Mouse (Mus musculus) heart, embryonic 15.5 days (tissue): ENCODE measurements around the gene Rtn4rl1. TPM values are rescaled to one million over a fixed set of nuclear protein-coding genes. Genes with fewer than 3 reads are reported as not detected.

Experiments used
- ATAC-seq: fragments of 200-750 bp; cut with Nextera tagmentation; replicated peaks from 2 replicates; pipeline ENCODE4 v1.8.0; 2017; ENCODE audit warnings: low read depth, moderate TSS enrichment; ENCODE audit not compliant: insufficient number of reproducible peaks, insufficient read depth, low FRiP score
- H3K27ac ChIP-seq: fragments of 300-500 bp; sonication (generic); 2 replicates; pipeline ENCODE4 v1.5.1; 2015; ENCODE audit warnings: mild to moderate bottlenecking, inconsistent platforms
- H3K27me3 ChIP-seq: fragments of 300-500 bp; sonication (generic); 2 replicates; pipeline ENCODE4 v1.6.1; 2015; ENCODE audit warnings: inconsistent platforms
- H3K36me3 ChIP-seq: fragments of 300-500 bp; sonication (generic); 2 replicates; pipeline ENCODE4 v1.6.1; 2015; ENCODE audit warnings: mild to moderate bottlenecking, inconsistent platforms
- H3K4me1 ChIP-seq: fragments of 300-500 bp; sonication (generic); replicated peaks from 2 replicates; pipeline ENCODE4 v1.6.1; 2015; ENCODE audit warnings: inconsistent platforms
- H3K4me2 ChIP-seq: fragments of 300-500 bp; sonication (generic); 2 replicates; pipeline ENCODE4 v1.6.1; 2015; ENCODE audit warnings: inconsistent platforms, mild to moderate bottlenecking, moderate library complexity
- H3K4me3 ChIP-seq: fragments of 300-500 bp; sonication (generic); 2 replicates; pipeline ENCODE4 v1.5.1; 2015; ENCODE audit warnings: mild to moderate bottlenecking, inconsistent platforms
- H3K9ac ChIP-seq: fragments of 300-500 bp; sonication (generic); 2 replicates; pipeline ENCODE4 v1.6.1; 2015; ENCODE audit warnings: mild to moderate bottlenecking, inconsistent platforms
- H3K9me3 ChIP-seq: fragments of 300-500 bp; sonication (generic); replicated peaks from 2 replicates; pipeline ENCODE4 v1.6.1; 2016; ENCODE audit warnings: inconsistent platforms
- WGBS: fragments of 180-500 bp; shearing (Covaris S2); methylation state at CpG from one replicate; pipeline ENCODE4 v1.1.7; 2015; ENCODE audit warnings: mixed read lengths; 5-methylcytosine and 5-hydroxymethylcytosine counted together
- microRNA counts: library from miRNA; unstranded; fragments of <30 nt; microRNA quantifications from one replicate; lab custom pipeline; 2016
- microRNA-seq: library from miRNA; unstranded; fragments of <30 nt; microRNA quantifications from one replicate; pipeline ENCODE4, GENCODE M21; 2016
- polyA plus RNA-seq: library from polyadenylated mRNA; unstranded; fragments of >200 nt; fragmentation: Nextera tagmentation; extraction: Ambion mirVana; gene quantifications from 2 replicates; pipeline ENCODE4 v1.2.1, GENCODE M21; 2015

The Rtn4rl1 gene
- polyA plus RNA-seq, 1 experiment from 2014 or later: 12.4 TPM

DNA sequence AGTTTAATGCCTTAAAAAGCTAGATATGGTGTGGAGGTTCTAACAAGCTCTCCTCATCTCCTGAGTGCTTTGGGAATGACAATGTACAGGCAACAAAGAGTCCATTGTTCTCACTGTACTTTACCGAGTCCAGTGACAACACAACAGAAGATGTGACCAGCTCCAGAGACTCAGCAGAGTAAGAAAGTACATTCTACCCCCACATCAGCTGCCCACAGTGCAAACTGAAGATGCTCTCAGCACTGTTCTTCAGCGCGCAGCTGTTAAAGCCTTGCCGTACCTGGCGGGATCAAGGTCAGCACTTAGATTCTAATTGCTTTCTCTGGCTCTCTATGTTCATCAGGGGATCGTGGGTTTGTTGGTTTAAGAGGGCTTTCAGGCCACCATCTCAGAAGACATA lies 118.2 kb downstream of the Rtn4rl1 start:
- no peak overlapping the region for H3K27ac ChIP-seq
- peaks cover 80% of the 10 kb centered on the region for H3K36me3 ChIP-seq
- H3K4me3 ChIP-seq: no peak overlapping the region
- H3K4me1 ChIP-seq: no peaks in the 10 kb centered on the region
- no peak for ATAC-seq
- no peaks in the 10 kb centered on the region for H3K27me3 ChIP-seq
- H3K4me2 ChIP-seq: no peak overlapping the region
- H3K9ac ChIP-seq: no peak overlapping the region
- no peaks in the 10 kb centered on the region for H3K9me3 ChIP-seq
- WGBS: 87% methylated on average over 6 of the region's 6 CpGs

DNA sequence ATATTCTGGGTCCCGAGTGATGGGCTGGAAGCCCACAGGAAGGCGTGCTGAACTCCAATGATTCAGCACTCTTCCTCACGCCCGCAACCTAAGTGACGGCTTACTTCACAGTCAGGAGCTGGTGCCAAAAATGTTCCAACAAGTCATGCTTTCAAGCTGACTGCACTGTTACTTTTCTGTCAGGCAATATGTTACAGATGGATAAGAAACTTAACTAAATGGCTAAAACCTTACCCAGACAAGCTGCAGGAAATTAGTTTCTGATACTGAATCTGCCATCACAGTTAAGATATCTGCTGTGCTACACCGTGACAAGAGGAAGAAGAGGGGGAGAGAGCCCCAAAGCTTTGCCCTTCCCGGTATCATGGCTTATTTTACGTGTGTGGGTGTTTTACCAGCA lies 120.3 kb downstream of the Rtn4rl1 start:
- Histone ChIP-seq H3K9ac (no peak overlapping the region), H3K36me3 (peaks cover 78% of the 10 kb centered on the region), H3K4me2 (no peak overlapping the region), H3K27me3 (no peaks in the 10 kb centered on the region), H3K4me3 (no peak overlapping the region), H3K9me3 (no peaks in the 10 kb centered on the region), H3K27ac (no peak overlapping the region), H3K4me1 (no peaks in the 10 kb centered on the region)
- WGBS: 72% methylated on average over 8 of the region's 8 CpGs
- no peak for ATAC-seq

MicroRNAs within 50 kb of the gene (microRNA counts, 519-probe panel; counts per million panel counts)
- 2,679 counts per million, percentile 62 among the panel's probes with 10 or more counts for microRNA mmu-miR-132 (lab: Ali Mortazavi, UCI)
- microRNA mmu-miR-212 (lab: Ali Mortazavi, UCI): not detected

Small RNA genes lying within 50 kb of the gene (microRNA-seq; reads per million reads assigned to microRNA genes)
- gene Mir132 (228 reads per million, percentile 61 among the genes with 10 or more reads in this experiment), gene Mir212 (22.3 reads per million, percentile 34 among the genes with 10 or more reads in this experiment)

Other genes starting within 250 kb of the Rtn4rl1 start
- 11.0 and 18.0 TPM in 2 replicates for gene Hic1, start 24.3 kb upstream of the Rtn4rl1 start, polyA plus RNA-seq
- 14.4 and 17.5 TPM in 2 replicates for gene Ovca2, start 14.9 kb upstream of the Rtn4rl1 start, polyA plus RNA-seq
- 17.2 and 20.5 TPM in 2 replicates for gene Dph1, start 2.5 kb upstream of the Rtn4rl1 start, polyA plus RNA-seq
- gene Rpa1, start 154.5 kb downstream of the Rtn4rl1 start, polyA plus RNA-seq: 83.6 and 86.2 TPM in 2 replicates
- gene Smyd4, start 154.7 kb downstream of the Rtn4rl1 start, polyA plus RNA-seq: 12.3 and 13.4 TPM in 2 replicates
- 34.7 and 54.2 TPM in 2 replicates for gene Serpinf1, start 228.9 kb downstream of the Rtn4rl1 start, polyA plus RNA-seq
- gene Serpinf2, start 245.8 kb downstream of the Rtn4rl1 start, polyA plus RNA-seq: 0.35 and 4.3 TPM in 2 replicates